Mouse (Mus musculus) kidney, postnatal 0 days (tissue): ENCODE data around the gene Btbd35f11. TPM values are rescaled to one million over a fixed set of nuclear protein-coding genes. Genes with fewer than 3 reads are reported as not detected.
"Not testable (repeated sequence)": the region's sequence is repeated elsewhere in the genome, so short reads cannot be mapped to it uniquely, and the experiment has no call there.

Source experiments
- ATAC-seq: fragments of 200-750 bp; cut with Nextera tagmentation; replicated peaks from 2 replicates; pipeline ENCODE4 v1.8.0; 2017; ENCODE audit warnings: low read depth, moderate number of reproducible peaks, moderate TSS enrichment, moderate library complexity; ENCODE audit not compliant: low FRiP score
- DNase-seq: peaks from one replicate; pipeline ENCODE4 v3.0.0-alpha.2; 2016; ENCODE audit warnings: low spot score
- H3K27ac ChIP-seq: fragments of 300-500 bp; sonication (generic); 2 replicates; pipeline ENCODE4 v1.5.1; 2014; ENCODE audit warnings: mild to moderate bottlenecking
- H3K27me3 ChIP-seq: fragments of 300-500 bp; sonication (generic); 2 replicates; pipeline ENCODE4 v1.6.1; 2014; ENCODE audit warnings: low read length, mixed read lengths; ENCODE audit not compliant: insufficient read depth
- H3K36me3 ChIP-seq: fragments of 300-500 bp; sonication (generic); 2 replicates; pipeline ENCODE4 v1.6.1; 2014; ENCODE audit warnings: low read length, mixed read lengths; ENCODE audit not compliant: insufficient read depth
- H3K4me1 ChIP-seq: fragments of 300-500 bp; sonication (generic); replicated peaks from 2 replicates; pipeline ENCODE4 v1.6.1; 2014; ENCODE audit warnings: antibody characterized with exemption, low read length, mixed read lengths; ENCODE audit not compliant: insufficient read depth
- H3K4me2 ChIP-seq: fragments of 300-500 bp; sonication (generic); 2 replicates; pipeline ENCODE4 v1.6.1; 2014; ENCODE audit warnings: mild to moderate bottlenecking, low read length, moderate library complexity, mixed read lengths
- H3K4me3 ChIP-seq: fragments of 300-500 bp; sonication (generic); replicated peaks from 2 replicates; pipeline ENCODE4 v1.5.1; 2014; ENCODE audit warnings: low read depth, low read length
- H3K9ac ChIP-seq: fragments of 300-500 bp; sonication (generic); 2 replicates; pipeline ENCODE4 v1.6.1; 2014; ENCODE audit warnings: low read depth, low read length
- H3K9me3 ChIP-seq: fragments of 300-500 bp; sonication (generic); replicated peaks from 2 replicates; pipeline ENCODE4 v1.6.1; 2016; ENCODE audit warnings: low read length, inconsistent platforms, mixed read lengths
- WGBS: fragments of 180-500 bp; shearing (Covaris S2); extraction: QIAGEN DNeasy Blood & Tissue Kit; methylation state at CpG from one replicate; pipeline ENCODE4 v1.1.7; 2014; 5-methylcytosine and 5-hydroxymethylcytosine counted together
- polyA plus RNA-seq: library from polyadenylated mRNA; unstranded; fragments of >200 nt; fragmentation: Nextera tagmentation; extraction: Ambion mirVana; gene quantifications from 2 replicates; pipeline ENCODE4 v1.2.1, GENCODE M21; 2015

Gene Btbd35f11
- not detected in 2 replicates for polyA plus RNA-seq

DNA sequence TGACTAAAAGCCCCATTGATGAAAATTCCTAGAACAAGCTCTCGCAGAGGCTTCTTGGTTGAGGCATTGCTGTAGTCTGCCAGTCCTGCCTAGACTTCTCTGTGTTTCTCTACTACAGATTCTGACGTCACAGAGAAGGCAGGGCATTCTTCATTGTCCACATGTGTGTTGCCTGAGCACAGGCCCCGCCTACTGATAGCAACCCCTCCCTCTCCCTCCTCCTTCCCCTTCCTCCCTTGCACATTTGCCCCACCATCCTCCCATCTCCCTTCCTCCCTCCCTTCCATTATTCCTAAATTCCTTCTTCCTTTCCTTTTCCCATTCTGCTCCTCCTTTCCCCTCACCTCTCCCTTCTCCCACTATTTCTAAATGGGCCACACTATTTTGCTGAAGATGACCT lies at the start of gene Btbd35f11:
Gene Btbd35f11, minus strand, starts transcription at position 101 of the 400 bp plus-strand sequence.
- H3K4me2 ChIP-seq, H3K4me1 ChIP-seq, H3K36me3 ChIP-seq, ATAC-seq, H3K4me3 ChIP-seq, DNase-seq, H3K27ac ChIP-seq, H3K27me3 ChIP-seq, H3K9me3 ChIP-seq, H3K9ac ChIP-seq: not testable (repeated sequence)
- WGBS = 29% methylated on average over 1 of the region's 3 CpGs

DNA sequence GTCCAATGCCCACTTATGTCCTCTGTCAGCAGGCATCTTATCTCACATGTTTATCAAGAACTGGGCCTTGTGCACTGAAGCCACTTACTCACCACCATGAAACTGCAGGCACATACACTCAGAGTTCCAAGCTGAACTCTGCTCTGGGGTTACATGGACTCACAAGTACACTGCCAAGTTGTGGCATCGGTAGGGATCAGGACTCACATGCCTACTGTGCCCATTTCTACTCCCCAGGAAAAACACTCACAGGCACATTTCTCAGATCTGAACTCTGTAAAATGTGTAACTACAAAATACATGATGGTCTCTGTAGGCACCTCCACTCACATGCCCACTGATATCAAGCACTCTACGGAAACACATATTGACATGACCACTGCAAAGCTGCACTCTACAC lies 33.5 kb downstream of the Btbd35f11 start:
- H3K9me3 ChIP-seq, H3K4me1 ChIP-seq, H3K4me2 ChIP-seq, H3K36me3 ChIP-seq, DNase-seq, H3K27ac ChIP-seq, H3K9ac ChIP-seq, ATAC-seq, H3K27me3 ChIP-seq, H3K4me3 ChIP-seq: not testable (repeated sequence)
- 90% methylated on average over 1 of the region's 2 CpGs for WGBS

Other genes with a start within 250 kb of the Btbd35f11 start
- gene Btbd35f24, start 247.9 kb downstream of the Btbd35f11 start, polyA plus RNA-seq = not detected in 2 replicates